Mouse (Mus musculus) stomach, postnatal 0 days (tissue): Measurements from ENCODE around the gene Nrcam.

Experiments used
- CTCF ChIP-seq: IDR thresholded peaks from 2 replicates; pipeline ENCODE4 v1.5.1; 2016; ENCODE audit warnings: antibody characterized with exemption, low read depth, mild to moderate bottlenecking, moderate library complexity
- EP300 ChIP-seq: optimal IDR thresholded peaks from 2 replicates; pipeline ENCODE3; 2016; ENCODE audit warnings: antibody characterized with exemption

DNA sequence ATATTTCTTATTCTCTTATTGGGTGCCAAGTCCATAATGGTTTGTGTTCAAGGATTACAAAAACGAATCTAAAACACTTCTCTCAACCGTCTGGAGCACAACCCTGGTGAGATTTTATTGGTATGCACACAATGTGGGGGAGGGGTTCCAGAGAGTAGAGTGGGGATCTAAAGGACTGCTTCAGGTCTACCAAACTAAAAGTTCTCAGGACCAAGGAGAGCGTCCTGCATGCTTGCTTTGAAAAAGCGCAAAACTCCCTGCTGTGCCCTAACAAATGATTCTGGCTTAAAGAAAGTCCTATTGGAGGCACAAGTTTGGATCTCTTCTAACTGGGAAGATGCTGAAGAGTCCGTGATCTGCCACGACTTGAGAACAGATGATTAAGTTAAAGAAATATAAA lies 96.4 kb downstream of the Nrcam start:
- TF ChIP-seq EP300 (no peak), CTCF (no peak)
